In the genomic region with DNA sequence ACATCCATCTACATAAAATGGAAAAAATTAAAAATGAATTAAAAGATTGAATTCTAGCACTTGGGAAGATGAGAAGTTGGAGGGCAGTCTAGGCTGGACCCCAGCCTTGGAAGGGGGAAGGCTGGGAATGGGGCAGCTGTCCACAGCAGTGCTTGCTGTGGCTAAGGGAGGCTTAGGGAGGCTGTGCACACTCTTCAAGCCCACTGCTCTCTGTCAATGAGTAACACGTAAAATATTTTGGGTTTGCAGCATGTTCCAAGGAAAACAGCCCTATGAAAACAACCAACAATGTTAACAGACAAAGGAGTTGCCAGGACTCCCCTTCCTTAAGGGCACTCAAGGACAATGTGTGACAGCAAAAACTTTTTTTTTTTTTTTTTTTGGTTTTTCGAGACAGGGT, we compare ENCODE assay signal across 25 mouse cellular contexts. TPM values are rescaled to one million over a fixed set of nuclear protein-coding genes. Genes with fewer than 3 reads are reported as not detected.
DNase-seq lines count a peak whose midpoint lies in the region; ATAC-seq and TF ChIP-seq lines count a peak whose summit lies in the region.
"Had no signal": no experiment of that assay in that cellular context is flagged by ENCODE, and none has a peak within 500 bp of the region (broad histone marks: within the 10 kb centered on the region; RNA-seq: fewer than 3 reads in every experiment).

No protein-coding gene starts in this region.

- peak; percentile 36 for DNase-seq in heart, postnatal 0 days (ENCODE audit: low spot score)
- DNase-seq in heart, postnatal 25 days (ENCODE audit: low spot score) = no peak
- DNase-seq in lung, postnatal 0 days (ENCODE audit: low spot score) = peak; percentile 24
- DNase-seq in lung, postnatal 25 days (ENCODE audit: low spot score) = no peak
- peak; percentile 82 for DNase-seq in NIH3T3 (ENCODE audit: low read depth)
- DNase-seq in liver, embryonic 11.5 days (ENCODE audit: low spot score) = no peak
- DNase-seq: adrenal gland, postnatal 10 days; cerebellum, adult 18-20 months; cerebellum, postnatal 14 days; forebrain, postnatal 0 days; gastrocnemius, postnatal 25 days; layer of hippocampus, adult 9-11 months; liver, embryonic 13.5 days; lung, embryonic 14.5 days had no signal

- intact Hi-C loops in heart, postnatal 25 days (cut with DNase I) = no loop called here

- no peak overlapping the region for H3K4me2 ChIP-seq in heart, postnatal 0 days (ENCODE audit: low read depth, low read length)
- H3K4me2 ChIP-seq in lung, postnatal 0 days (replicated peaks; ENCODE audit: low read depth, low read length) = no peak overlapping the region
- peak overlapping the region; percentile 22 for H3K4me2 ChIP-seq in myocyte (ENCODE audit: low read depth)
- H3K4me2 ChIP-seq in forebrain, embryonic 15.5 days (replicated peaks) = no peak overlapping the region
- no peak overlapping the region for H3K4me2 ChIP-seq in liver, embryonic 11.5 days
- H3K4me2 ChIP-seq: intestine, embryonic 15.5 days; limb, embryonic 13.5 days; liver, embryonic 13.5 days; lung, embryonic 14.5 days had no signal

- no peak for TF ChIP-seq POLR2A in myocyte (IDR thresholded peaks at IDR 0.05; ENCODE audit: insufficient read length, low read depth)

- H3K9ac ChIP-seq in heart, postnatal 0 days (replicated peaks; ENCODE audit: low read depth, low read length) = no peak overlapping the region
- no peak overlapping the region for H3K9ac ChIP-seq in lung, postnatal 0 days (replicated peaks; ENCODE audit: low read depth)
- H3K9ac ChIP-seq in forebrain, embryonic 15.5 days (replicated peaks) = no peak overlapping the region
- H3K9ac ChIP-seq in liver, embryonic 11.5 days (ENCODE audit: low read depth, low read length) = no peak overlapping the region
- H3K9ac ChIP-seq: forebrain, postnatal 0 days; intestine, embryonic 15.5 days; liver, embryonic 13.5 days; lung, embryonic 14.5 days had no signal

- H3K4me1 ChIP-seq in heart, postnatal 0 days (ENCODE audit: control insufficient read depth, insufficient read depth) = no peaks in the 10 kb centered on the region
- no peaks in the 10 kb centered on the region for H3K4me1 ChIP-seq in lung, postnatal 0 days (ENCODE audit: insufficient read depth, low read depth, low read length)
- H3K4me1 ChIP-seq in forebrain, embryonic 15.5 days = peaks cover 5% of the 10 kb centered on the region; the same call in 1 of the 2 replicates
- peaks cover 5% of the 10 kb centered on the region; the same call in 1 of the 2 replicates for H3K4me1 ChIP-seq in liver, embryonic 11.5 days (replicated peaks; ENCODE audit: control insufficient read depth, insufficient read depth, low read length)
- H3K4me1 ChIP-seq: intestine, embryonic 15.5 days had no signal

- H3K27me3 ChIP-seq in heart, postnatal 0 days (ENCODE audit: control insufficient read depth, insufficient read depth, low read length) = no peaks in the 10 kb centered on the region
- H3K27me3 ChIP-seq in lung, postnatal 0 days (replicated peaks; ENCODE audit: insufficient read depth, low read length) = no peaks in the 10 kb centered on the region
- H3K27me3 ChIP-seq in myocyte (ENCODE audit: control insufficient read depth, insufficient read depth, insufficient read length) = no peaks in the 10 kb centered on the region
- no peaks in the 10 kb centered on the region for H3K27me3 ChIP-seq in forebrain, embryonic 15.5 days
- no peaks in the 10 kb centered on the region for H3K27me3 ChIP-seq in liver, embryonic 11.5 days (replicated peaks; ENCODE audit: control insufficient read depth, insufficient read depth, low read length)
- H3K27me3 ChIP-seq: intestine, embryonic 15.5 days; limb, embryonic 13.5 days; liver, embryonic 13.5 days had no signal

- no peak for TF ChIP-seq CTCF in heart, postnatal 0 days (IDR thresholded peaks at IDR 0.05; ENCODE audit: low read depth)
- no peak for TF ChIP-seq CTCF in lung, postnatal 0 days (IDR thresholded peaks at IDR 0.05)

- no peak overlapping the region for H3K4me3 ChIP-seq in heart, postnatal 0 days (ENCODE audit: low read depth, low read length)
- H3K4me3 ChIP-seq in lung, postnatal 0 days (ENCODE audit: low read depth, low read length) = no peak overlapping the region
- H3K4me3 ChIP-seq in myocyte = no peak overlapping the region
- no peak overlapping the region for H3K4me3 ChIP-seq in forebrain, embryonic 15.5 days
- H3K4me3 ChIP-seq in liver, embryonic 11.5 days (ENCODE audit: low read depth, low read length) = no peak overlapping the region
- H3K4me3 ChIP-seq: forebrain, embryonic 10.5 days; hindbrain, embryonic 10.5 days; intestine, embryonic 15.5 days; limb, embryonic 13.5 days; liver, embryonic 13.5 days; midbrain, embryonic 10.5 days had no signal

- H3ac ChIP-seq in myocyte (ENCODE audit: control insufficient read depth, insufficient read length) = no peak overlapping the region

- H3K36me3 ChIP-seq in heart, postnatal 0 days (replicated peaks; ENCODE audit: control insufficient read depth, insufficient read depth, low read length) = peaks cover 4% of the 10 kb centered on the region; the same call in 1 of the 2 replicates
- no peaks in the 10 kb centered on the region for H3K36me3 ChIP-seq in lung, postnatal 0 days (ENCODE audit: insufficient read depth, low read length)
- no peaks in the 10 kb centered on the region for H3K36me3 ChIP-seq in myocyte (ENCODE audit: control insufficient read depth, insufficient read depth)
- H3K36me3 ChIP-seq in forebrain, embryonic 15.5 days = no peaks in the 10 kb centered on the region
- H3K36me3 ChIP-seq in liver, embryonic 11.5 days (ENCODE audit: control insufficient read depth, insufficient read depth, low read length) = 0 out of 2 replicates have a peak, but pooled peaks cover 3% of the 10 kb centered on the region
- H3K36me3 ChIP-seq: forebrain, embryonic 10.5 days; hindbrain, embryonic 10.5 days; intestine, embryonic 15.5 days; midbrain, embryonic 10.5 days had no signal

- H3K27ac ChIP-seq in heart, postnatal 0 days (ENCODE audit: low read depth) = no peak overlapping the region
- no peak overlapping the region for H3K27ac ChIP-seq in lung, postnatal 0 days (ENCODE audit: low read length)
- H3K27ac ChIP-seq in forebrain, embryonic 15.5 days (replicated peaks) = no peak overlapping the region
- H3K27ac ChIP-seq in liver, embryonic 11.5 days (ENCODE audit: low read depth, low read length) = no peak overlapping the region; the same call in 1 of the 2 replicates
- H3K27ac ChIP-seq: forebrain, embryonic 10.5 days; hindbrain, embryonic 10.5 days; intestine, embryonic 15.5 days; limb, embryonic 13.5 days; liver, embryonic 13.5 days; macrophage; midbrain, embryonic 10.5 days; stomach, postnatal 0 days had no signal

- H3K79me2 ChIP-seq in myocyte (ENCODE audit: control insufficient read depth, insufficient read depth) = peaks cover 5% of the 10 kb centered on the region

- H3K9me3 ChIP-seq in heart, postnatal 0 days (replicated peaks; ENCODE audit: control insufficient read depth, low read length) = no peaks in the 10 kb centered on the region
- H3K9me3 ChIP-seq in lung, postnatal 0 days (ENCODE audit: low read length) = no peaks in the 10 kb centered on the region
- H3K9me3 ChIP-seq in forebrain, embryonic 15.5 days = no peaks in the 10 kb centered on the region
- H3K9me3 ChIP-seq in liver, embryonic 11.5 days (ENCODE audit: control insufficient read depth, low read length) = no peaks in the 10 kb centered on the region
- H3K9me3 ChIP-seq: forebrain, embryonic 10.5 days; hindbrain, embryonic 10.5 days; intestine, embryonic 15.5 days; limb, embryonic 13.5 days; liver, embryonic 13.5 days; midbrain, embryonic 10.5 days had no signal

- TF ChIP-seq EP300 in heart, postnatal 0 days (IDR thresholded peaks at IDR 0.05; ENCODE audit: low read depth) = no peak
- no peak for TF ChIP-seq EP300 in lung, postnatal 0 days (IDR thresholded peaks at IDR 0.05)

- ATAC-seq in heart, postnatal 0 days (ENCODE audit: insufficient read depth, low read depth) = peak; percentile 42; the same call in 1 of the 2 replicates
- ATAC-seq in lung, postnatal 0 days = no peak
- no peak for ATAC-seq in forebrain, embryonic 15.5 days (replicated peaks)
- ATAC-seq in liver, embryonic 11.5 days (replicated peaks; ENCODE audit: low FRiP score) = no peak
- ATAC-seq: activated CD4-positive, CD25-positive, alpha-beta regulatory T cell, adult 4 months; forebrain, postnatal 0 days; hindbrain, embryonic 16.5 days; intestine, embryonic 15.5 days had no signal

- WGBS in heart, postnatal 0 days = 48% methylated on average over 2 of the region's 2 CpGs
- 77% methylated on average over 2 of the region's 2 CpGs for WGBS in lung, postnatal 0 days
- 71% methylated on average over 2 of the region's 2 CpGs for WGBS in forebrain, embryonic 15.5 days
- 82% methylated on average over 2 of the region's 2 CpGs for WGBS in liver, embryonic 11.5 days

TF ChIP-seq in myocyte, 11 proteins besides CTCF, POLR2A, EP300 and RAD21 (continues in another document):
- no peak for TF ChIP-seq POLR2AphosphoS2 (IDR thresholded peaks at IDR 0.05; ENCODE audit: insufficient read length, low read depth)
- TF ChIP-seq TCF3 (IDR thresholded peaks at IDR 0.05; ENCODE audit: insufficient read length, low read depth) = peak; percentile 22
- no peak for TF ChIP-seq CEBPB (IDR thresholded peaks at IDR 0.05; ENCODE audit: insufficient read depth, poor library complexity, severe bottlenecking)
- TF ChIP-seq USF1 (IDR thresholded peaks at IDR 0.05; ENCODE audit: low read depth) = no peak
- TF ChIP-seq MYOG (IDR thresholded peaks at IDR 0.05; ENCODE audit: control insufficient read depth in 1 of 3, insufficient read depth in 1 of 3, insufficient read length in 2 of 3, low read depth in 2 of 3) = peak in 2 of 3 experiments; percentile 75 to 88
- TF ChIP-seq SRF (IDR thresholded peaks at IDR 0.05; ENCODE audit: control insufficient read depth, insufficient read length, low read depth) = no peak

RNA-seq across cellular contexts. Expression of gene Bicral, which starts 15.3 kb away (rescaled TPM):
- total RNA-seq in heart, postnatal 0 days (2014; rRNA removed; ENCODE audit: low replicate concordance) = 3.6 and 17.2 TPM in 2 replicates
- polyA plus RNA-seq in heart, postnatal 0 days (2015; fragmentation: Nextera tagmentation; extraction: Ambion mirVana) = 1.8 and 2.3 TPM in 2 replicates
- total RNA-seq in heart, postnatal 25 days (2021) = 10 to 100 TPM; 15.0 to 16.7 TPM
- 3.0 and 3.4 TPM in 2 replicates for polyA plus RNA-seq in lung, postnatal 0 days (2015; fragmentation: Nextera tagmentation; extraction: Ambion mirVana)
- 5.1 TPM for polyA plus RNA-seq in myocyte (2012; fragmentation: generic; extraction: Trizol)
- polyA plus RNA-seq in forebrain, embryonic 15.5 days (2015; fragmentation: Nextera tagmentation; extraction: Ambion mirVana) = 8.9 and 9.2 TPM in 2 replicates
- 6.3 and 7.4 TPM in 2 replicates for polyA plus RNA-seq in liver, embryonic 11.5 days (2014; fragmentation: Nextera tagmentation; extraction: Ambion mirVana)

RNA-seq across cellular contexts. Expression of gene Tbcc, which starts 47.5 kb away (rescaled TPM):
- 37.8 and 44.8 TPM in 2 replicates for total RNA-seq in heart, postnatal 0 days (2014; rRNA removed; ENCODE audit: low replicate concordance)
- polyA plus RNA-seq in heart, postnatal 0 days (2015; fragmentation: Nextera tagmentation; extraction: Ambion mirVana) = 43.6 and 43.7 TPM in 2 replicates
- 10 to 100 TPM; 15.5 to 17.7 TPM for total RNA-seq in heart, postnatal 25 days (2021)
- 47.7 and 51.0 TPM in 2 replicates for polyA plus RNA-seq in lung, postnatal 0 days (2015; fragmentation: Nextera tagmentation; extraction: Ambion mirVana)
- polyA plus RNA-seq in myocyte (2012; fragmentation: generic; extraction: Trizol) = 46.1 TPM
- 65.9 and 68.6 TPM in 2 replicates for polyA plus RNA-seq in forebrain, embryonic 15.5 days (2015; fragmentation: Nextera tagmentation; extraction: Ambion mirVana)
- polyA plus RNA-seq in liver, embryonic 11.5 days (2014; fragmentation: Nextera tagmentation; extraction: Ambion mirVana) = 43.5 and 43.7 TPM in 2 replicates

Comparison
In these comparisons a context has a peak if more than half of its experiments do, and no peak if none do; other contexts are left out.
1. DNase-seq: peak in heart, postnatal 0 days (single experiment), lung, postnatal 0 days (single experiment) and NIH3T3 (single experiment); none in heart, postnatal 25 days (single experiment), lung, postnatal 25 days (single experiment) and liver, embryonic 11.5 days (single experiment).